Mouse (Mus musculus): ENCODE data around the gene Gm49342.

DNA sequence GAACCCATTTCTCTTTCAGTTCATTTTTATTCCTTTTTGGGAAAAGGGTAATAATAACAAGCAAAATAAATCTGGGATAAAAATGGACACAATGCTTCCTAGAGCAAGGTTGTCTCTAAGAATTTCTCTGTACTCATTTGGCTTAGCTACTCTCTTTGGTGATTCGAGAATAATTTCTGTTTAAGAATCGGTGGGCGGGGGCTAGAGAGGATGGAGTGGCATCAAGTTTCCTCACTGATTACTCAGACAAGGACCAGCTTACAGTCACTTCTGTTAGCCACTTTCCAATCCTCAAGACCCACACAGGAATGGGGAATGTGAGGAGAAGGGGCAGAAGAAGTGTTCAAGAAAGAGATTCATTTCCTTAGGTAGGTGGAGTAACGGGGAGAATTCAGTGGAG is 64.5 kb downstream of the Gm49342 start:
- TF ChIP-seq CTCF (conservative IDR thresholded peaks at IDR 0.05; ENCODE audit: insufficient read depth, insufficient read length, low read depth, low read length) = no peak
- TF ChIP-seq POLR2A (IDR thresholded peaks at IDR 0.05; ENCODE audit: low read depth, low read length) = no peak

All from kidney, adult 2 months (tissue).